8 mouse cellular contexts compared by ENCODE assay signal in genomic region chr17:56716655-56717362, GRCm38 (mm10). TPM values are rescaled to one million over a fixed set of nuclear protein-coding genes. Genes with fewer than 3 reads are reported as not detected.
DNase-seq lines count a peak whose midpoint lies in the region; ATAC-seq lines count a peak whose summit lies in the region.

No protein-coding gene starts in this region.

- peak overlapping the region; percentile 80 for H3K4me3 ChIP-seq in brown adipose tissue, adult 24 weeks (ENCODE audit: insufficient read depth, low read depth, low read length)
- peak overlapping the region; percentile 71 for H3K4me3 ChIP-seq in heart, embryonic 13.5 days
- H3K4me3 ChIP-seq in liver, embryonic 12.5 days, result peak overlapping the region; percentile 73
- peak overlapping the region; percentile 81 for H3K4me3 ChIP-seq in stomach, embryonic 15.5 days (replicated peaks)

- H3K9ac ChIP-seq in heart, embryonic 13.5 days, result peak overlapping the region; percentile 92
- H3K9ac ChIP-seq in liver, embryonic 12.5 days, result peak overlapping the region; percentile 79
- H3K9ac ChIP-seq in stomach, embryonic 15.5 days, result peak overlapping the region; percentile 83

- H3K4me1 ChIP-seq in brown adipose tissue, adult 24 weeks (ENCODE audit: control insufficient read depth, insufficient read depth, insufficient read length, low read length), result peaks cover 6% of the 10 kb centered on the region; the same call in 1 of the 2 replicates
- peaks cover 42% of the 10 kb centered on the region for H3K4me1 ChIP-seq in heart, embryonic 13.5 days
- peaks cover 33% of the 10 kb centered on the region for H3K4me1 ChIP-seq in liver, embryonic 12.5 days
- H3K4me1 ChIP-seq in stomach, embryonic 15.5 days, result peaks cover 25% of the 10 kb centered on the region

- DNase-seq in CD4-positive, CD25-positive, alpha-beta regulatory T cell, adult 2 months (ENCODE audit: low read depth, low spot score), result peak; percentile 99
- DNase-seq in fat pad, adult 2 months (ENCODE audit: extremely low read depth, low read depth, low spot score), result peak; percentile 81
- peak; percentile 98 for DNase-seq in kidney, postnatal 10 days
- DNase-seq in natural killer cell, adult 2 months (ENCODE audit: low spot score in 2 of 2), result peak; percentile 98

- peak; percentile 84 for ATAC-seq in heart, embryonic 13.5 days (ENCODE audit: extremely low read depth, insufficient number of reproducible peaks, low FRiP score, low TSS enrichment)
- peak; percentile 85 for ATAC-seq in liver, embryonic 12.5 days
- peak; percentile 92 for ATAC-seq in stomach, embryonic 15.5 days (ENCODE audit: insufficient read depth, low FRiP score, low read depth)

- no peaks in the 10 kb centered on the region for H3K27me3 ChIP-seq in heart, embryonic 13.5 days (replicated peaks)
- H3K27me3 ChIP-seq in liver, embryonic 12.5 days (replicated peaks), result no peaks in the 10 kb centered on the region
- H3K27me3 ChIP-seq in stomach, embryonic 15.5 days (replicated peaks), result no peaks in the 10 kb centered on the region

- H3K9me3 ChIP-seq in heart, embryonic 13.5 days, result no peaks in the 10 kb centered on the region
- no peaks in the 10 kb centered on the region for H3K9me3 ChIP-seq in liver, embryonic 12.5 days (replicated peaks)
- no peaks in the 10 kb centered on the region for H3K9me3 ChIP-seq in stomach, embryonic 15.5 days

- peak overlapping the region; percentile 21 for H3K27ac ChIP-seq in brown adipose tissue, adult 24 weeks (replicated peaks; ENCODE audit: low read depth, low read length)
- peak overlapping the region; percentile 81 for H3K27ac ChIP-seq in heart, embryonic 13.5 days (replicated peaks)
- H3K27ac ChIP-seq in liver, embryonic 12.5 days, result peak overlapping the region; percentile 78
- peak overlapping the region; percentile 86 for H3K27ac ChIP-seq in stomach, embryonic 15.5 days

- peaks cover 30% of the 10 kb centered on the region for H3K36me3 ChIP-seq in heart, embryonic 13.5 days
- H3K36me3 ChIP-seq in liver, embryonic 12.5 days, result peaks cover 35% of the 10 kb centered on the region
- peaks cover 19% of the 10 kb centered on the region for H3K36me3 ChIP-seq in stomach, embryonic 15.5 days

- peak overlapping the region; percentile 87 for H3K4me2 ChIP-seq in heart, embryonic 13.5 days
- H3K4me2 ChIP-seq in liver, embryonic 12.5 days, result peak overlapping the region; percentile 96
- H3K4me2 ChIP-seq in stomach, embryonic 15.5 days, result peak overlapping the region; percentile 74

- under 1% methylated on average over 53 of the region's 55 CpGs for WGBS in heart, embryonic 13.5 days
- WGBS in liver, embryonic 12.5 days (ENCODE audit: insufficient replicate concordance), result under 1% methylated on average over 55 of the region's 55 CpGs
- under 1% methylated on average over 54 of the region's 55 CpGs for WGBS in stomach, embryonic 15.5 days

RNA-seq across cellular contexts. Expression of gene Ndufa11, which starts 0.8 kb away (rescaled TPM):
- 597 and 872 TPM in 2 replicates for polyA plus RNA-seq in brown adipose tissue, adult 24 weeks (2012; ENCODE audit: insufficient read depth, insufficient read length, missing spikeins)
- polyA plus RNA-seq in heart, embryonic 13.5 days (2015; fragmentation: Nextera tagmentation; extraction: Ambion mirVana), result 783 and 886 TPM in 2 replicates
- 265 and 282 TPM in 2 replicates for polyA plus RNA-seq in liver, embryonic 12.5 days (2016; fragmentation: Nextera tagmentation; extraction: Ambion mirVana)
- polyA plus RNA-seq in stomach, embryonic 15.5 days (2015; fragmentation: Nextera tagmentation; extraction: Ambion mirVana), result 437 and 463 TPM in 2 replicates

RNA-seq across cellular contexts. Expression of gene Vmac, which starts 1.0 kb away (rescaled TPM):
- polyA plus RNA-seq in brown adipose tissue, adult 24 weeks (2012; ENCODE audit: insufficient read depth, insufficient read length, missing spikeins), result 9.9 and 13.8 TPM in 2 replicates
- polyA plus RNA-seq in heart, embryonic 13.5 days (2015; fragmentation: Nextera tagmentation; extraction: Ambion mirVana), result 12.7 and 13.3 TPM in 2 replicates
- 3.8 and 4.0 TPM in 2 replicates for polyA plus RNA-seq in liver, embryonic 12.5 days (2016; fragmentation: Nextera tagmentation; extraction: Ambion mirVana)
- polyA plus RNA-seq in stomach, embryonic 15.5 days (2015; fragmentation: Nextera tagmentation; extraction: Ambion mirVana), result 16.9 and 21.5 TPM in 2 replicates

RNA-seq across cellular contexts. Expression of gene Nrtn, which starts 40.5 kb away (rescaled TPM):
- polyA plus RNA-seq in brown adipose tissue, adult 24 weeks (2012; ENCODE audit: insufficient read depth, insufficient read length, missing spikeins), result 5.1 and 7.5 TPM in 2 replicates
- polyA plus RNA-seq in heart, embryonic 13.5 days (2015; fragmentation: Nextera tagmentation; extraction: Ambion mirVana), result 7.9 and 8.6 TPM in 2 replicates
- 3.2 and 4.1 TPM in 2 replicates for polyA plus RNA-seq in liver, embryonic 12.5 days (2016; fragmentation: Nextera tagmentation; extraction: Ambion mirVana)
- polyA plus RNA-seq in stomach, embryonic 15.5 days (2015; fragmentation: Nextera tagmentation; extraction: Ambion mirVana), result 13.3 and 14.7 TPM in 2 replicates

RNA-seq across cellular contexts. Expression of gene Ranbp3, which starts 43.7 kb away (rescaled TPM):
- 16.4 and 17.4 TPM in 2 replicates for polyA plus RNA-seq in brown adipose tissue, adult 24 weeks (2012; ENCODE audit: insufficient read depth, insufficient read length, missing spikeins)
- polyA plus RNA-seq in heart, embryonic 13.5 days (2015; fragmentation: Nextera tagmentation; extraction: Ambion mirVana), result 58.8 and 66.6 TPM in 2 replicates
- 66.3 and 67.5 TPM in 2 replicates for polyA plus RNA-seq in liver, embryonic 12.5 days (2016; fragmentation: Nextera tagmentation; extraction: Ambion mirVana)
- 75.9 and 81.6 TPM in 2 replicates for polyA plus RNA-seq in stomach, embryonic 15.5 days (2015; fragmentation: Nextera tagmentation; extraction: Ambion mirVana)

RNA-seq across cellular contexts. Expression of gene Dus3l, which starts 47.7 kb away (rescaled TPM):
- 4.6 and 13.1 TPM in 2 replicates for polyA plus RNA-seq in brown adipose tissue, adult 24 weeks (2012; ENCODE audit: insufficient read depth, insufficient read length, missing spikeins)
- polyA plus RNA-seq in heart, embryonic 13.5 days (2015; fragmentation: Nextera tagmentation; extraction: Ambion mirVana), result 31.9 and 33.2 TPM in 2 replicates
- 24.1 and 24.6 TPM in 2 replicates for polyA plus RNA-seq in liver, embryonic 12.5 days (2016; fragmentation: Nextera tagmentation; extraction: Ambion mirVana)
- polyA plus RNA-seq in stomach, embryonic 15.5 days (2015; fragmentation: Nextera tagmentation; extraction: Ambion mirVana), result 40.1 and 48.2 TPM in 2 replicates

Comparison
In these comparisons a context has a peak if more than half of its experiments do, and no peak if none do; other contexts are left out.
1. Peak in every context shown above with its lines: DNase-seq, ATAC-seq, H3K4me3 ChIP-seq and H3K27ac ChIP-seq.
2. H3K27ac ChIP-seq: peak in every context shown above with its lines; median percentile 86 in stomach, embryonic 15.5 days; 81 in heart, embryonic 13.5 days; 78 in liver, embryonic 12.5 days; 21 in brown adipose tissue, adult 24 weeks.